Mouse (Mus musculus) cerebellum, adult 2 months (tissue): ENCODE data around the gene Maats1.

Experiments used
- CTCF ChIP-seq: fragments of 200-500 bp; IDR thresholded peaks from 2 replicates; pipeline ENCODE4 v1.5.1; 2011; ENCODE audit warnings: low read depth, mild to moderate bottlenecking, control low read depth, low read length, moderate library complexity, borderline replicate concordance; ENCODE audit not compliant: insufficient read depth
- POLR2A ChIP-seq: fragments of 200-500 bp; IDR thresholded peaks from 2 replicates; pipeline ENCODE4 v1.6.1; 2011; ENCODE audit warnings: low read length, control low read depth, borderline replicate concordance; ENCODE audit not compliant: insufficient read depth

DNA sequence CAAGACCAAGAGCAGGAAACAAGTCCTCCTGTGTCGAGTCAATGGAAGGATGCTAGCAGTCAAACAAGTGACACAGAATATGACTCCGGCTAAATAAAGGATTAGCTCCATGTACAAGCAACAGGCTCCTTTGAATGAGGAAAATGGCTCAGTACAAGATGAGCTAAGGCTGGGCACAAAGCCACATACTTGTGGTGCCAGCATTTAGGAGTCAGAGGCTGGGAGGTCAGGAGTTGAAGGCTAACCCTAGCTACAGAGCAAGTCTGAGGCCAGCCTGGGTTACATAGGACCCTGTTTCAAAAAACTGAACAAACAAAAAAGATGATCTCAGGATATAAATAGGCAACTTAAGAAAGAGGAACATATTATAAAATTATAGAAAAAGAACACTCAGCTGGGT, 51.8 kb downstream of the Maats1 start:
- TF ChIP-seq CTCF (no peak), POLR2A (no peak)
